Mouse (Mus musculus) forebrain, embryonic 14.5 days (tissue): Measurements from ENCODE around the gene Gpr63. TPM values are rescaled to one million over a fixed set of nuclear protein-coding genes. Genes with fewer than 3 reads are reported as not detected.
"Not testable (repeated sequence)": the region's sequence is repeated elsewhere in the genome, so short reads cannot be mapped to it uniquely, and the experiment has no call there.

Experiments
- ATAC-seq: fragments of 200-750 bp; cut with Nextera tagmentation; 2 replicates; pipeline ENCODE4 v1.8.0; 2017; ENCODE audit warnings: mild to moderate bottlenecking, moderate library complexity
- DNase-seq: peaks from one replicate; pipeline ENCODE4 v3.0.0-alpha.2; 2015; ENCODE audit warnings: low spot score
- H3K27ac ChIP-seq: fragments of 300-500 bp; sonication (generic); 2 replicates; pipeline ENCODE4 v1.5.1; 2014; ENCODE audit warnings: low read depth, mild to moderate bottlenecking, control low read depth, low read length, moderate library complexity
- H3K27me3 ChIP-seq: fragments of 300-500 bp; sonication (generic); replicated peaks from 2 replicates; pipeline ENCODE4 v1.6.1; 2014; ENCODE audit warnings: low read length, control low read depth, mixed read lengths; ENCODE audit not compliant: control insufficient read depth, insufficient read depth
- H3K36me3 ChIP-seq: fragments of 300-500 bp; sonication (generic); 2 replicates; pipeline ENCODE4 v1.6.1; 2014; ENCODE audit warnings: low read length, control low read depth; ENCODE audit not compliant: control insufficient read depth, insufficient read depth
- H3K4me1 ChIP-seq: fragments of 300-500 bp; sonication (generic); 2 replicates; pipeline ENCODE4 v1.6.1; 2014; ENCODE audit warnings: antibody characterized with exemption, low read length, control low read depth; ENCODE audit not compliant: control insufficient read depth, insufficient read depth
- H3K4me2 ChIP-seq: fragments of 300-500 bp; sonication (generic); 2 replicates; pipeline ENCODE4 v1.6.1; 2014; ENCODE audit warnings: mild to moderate bottlenecking, control low read depth, low read length
- H3K4me3 ChIP-seq: fragments of 300-500 bp; sonication (generic); 2 replicates; pipeline ENCODE4 v1.5.1; 2014; ENCODE audit warnings: low read depth, low read length, control low read depth
- H3K9ac ChIP-seq: fragments of 300-500 bp; sonication (generic); 2 replicates; pipeline ENCODE4 v1.6.1; 2014; ENCODE audit warnings: mild to moderate bottlenecking, low read length, control low read depth, moderate library complexity
- H3K9me3 ChIP-seq: fragments of 300-500 bp; sonication (generic); replicated peaks from 2 replicates; pipeline ENCODE4 v1.6.1; 2016; ENCODE audit warnings: low read length, control low read depth, mixed read lengths; ENCODE audit not compliant: control insufficient read depth
- WGBS: fragments of 180-500 bp; shearing (Covaris S2); extraction: QIAGEN DNeasy Blood & Tissue Kit; methylation state at CpG from one replicate; pipeline ENCODE4 v1.1.7; 2014; 5-methylcytosine and 5-hydroxymethylcytosine counted together
- polyA plus RNA-seq: library from polyadenylated mRNA; unstranded; fragments of >200 nt; fragmentation: Nextera tagmentation; extraction: Ambion mirVana; gene quantifications from 2 replicates; pipeline ENCODE4 v1.2.1, GENCODE M21; 2014

Gene Gpr63
- polyA plus RNA-seq, 1 experiment from 2014 or later = 3.0 TPM

DNA sequence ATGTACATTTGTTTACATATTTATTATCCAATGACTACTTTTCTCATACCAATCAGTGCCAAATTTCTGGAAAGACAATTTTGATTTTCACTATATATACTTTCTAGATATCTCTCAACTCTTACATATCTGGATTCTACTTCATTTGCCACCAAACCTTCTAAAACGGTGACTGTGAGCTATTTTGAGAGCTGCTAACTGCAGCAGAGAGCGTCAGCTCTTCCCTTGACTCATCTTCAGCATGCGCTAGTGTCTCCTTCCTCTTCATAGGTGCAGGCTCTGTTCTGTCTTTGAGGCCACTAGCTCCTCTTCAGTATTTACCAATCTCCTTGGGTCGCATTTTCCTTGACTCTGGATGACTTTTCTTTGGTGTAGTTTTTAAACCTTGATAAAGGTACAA, 63.7 kb downstream of the Gpr63 start:
- Histone ChIP-seq H3K4me2 (no peak overlapping the region), H3K9ac (no peak overlapping the region), H3K4me3 (no peak overlapping the region), H3K4me1 (no peaks in the 10 kb centered on the region), H3K36me3 (no peaks in the 10 kb centered on the region), H3K27ac (no peak overlapping the region), H3K27me3 (no peaks in the 10 kb centered on the region), H3K9me3 (no peaks in the 10 kb centered on the region)
- WGBS = 82% methylated on average over 4 of the region's 4 CpGs
- DNase-seq (no peak), ATAC-seq (no peak)

DNA sequence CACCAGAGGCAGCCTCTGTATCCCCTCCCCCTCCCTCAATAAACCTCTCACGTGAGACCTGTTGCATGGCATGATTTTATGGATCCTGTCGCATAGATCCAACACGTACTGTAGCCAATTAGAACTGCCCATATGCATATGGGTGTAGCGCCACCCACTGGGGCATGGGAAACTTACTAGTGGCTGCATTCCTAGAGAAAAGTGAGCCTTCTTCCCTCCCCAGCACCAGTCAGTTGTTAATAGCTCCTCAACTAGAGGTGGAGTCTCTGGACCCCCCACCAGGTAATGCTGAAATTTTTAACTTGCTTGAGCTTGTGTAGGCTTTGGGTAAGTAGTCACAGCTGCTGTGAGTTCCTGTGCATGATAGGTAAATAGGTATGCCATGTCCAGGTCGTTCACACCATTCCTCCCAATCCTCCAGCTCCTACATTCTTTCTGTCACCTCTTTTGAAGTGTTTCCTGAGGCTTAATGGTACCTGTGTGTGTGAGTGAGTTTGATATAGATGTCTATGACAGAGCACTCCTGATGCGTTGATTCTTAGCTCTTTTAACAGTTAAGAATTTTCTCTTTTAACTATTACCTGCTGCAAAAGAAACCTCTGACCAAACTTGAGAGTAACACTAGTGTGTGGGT, 69.1 kb downstream of the Gpr63 start:
- Histone ChIP-seq H3K4me1 (no peaks in the 10 kb centered on the region), H3K4me3 (no peak overlapping the region), H3K9ac (no peak overlapping the region), H3K27me3 (no peaks in the 10 kb centered on the region), H3K9me3 (no peaks in the 10 kb centered on the region), H3K4me2 (no peak overlapping the region), H3K27ac (no peak overlapping the region), H3K36me3 (no peaks in the 10 kb centered on the region)
- DNase-seq = no peak
- WGBS = 28% methylated on average over 6 of the region's 6 CpGs
- ATAC-seq = no peak

DNA sequence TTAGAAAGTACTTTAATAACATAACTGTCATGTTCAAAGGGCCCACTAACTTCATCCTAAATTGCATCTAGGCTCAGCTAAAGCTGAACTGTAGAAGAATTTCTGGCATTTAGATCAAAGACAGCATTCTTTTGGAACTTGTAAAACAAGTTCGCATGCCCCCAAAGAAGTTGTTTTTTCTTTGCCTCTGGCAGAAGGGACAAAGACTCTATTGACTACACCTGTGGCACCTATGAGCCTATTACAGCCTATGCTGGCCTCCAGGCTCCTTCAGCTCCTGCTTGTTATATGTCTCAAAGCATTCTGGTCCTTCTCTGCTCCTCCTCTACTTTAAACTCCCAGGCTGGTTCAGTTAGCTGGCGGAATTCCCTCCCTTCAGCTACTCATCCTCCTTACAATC, 69.6 kb downstream of the Gpr63 start:
- DNase-seq = no peak
- H3K9me3 ChIP-seq = no peaks in the 10 kb centered on the region

DNA sequence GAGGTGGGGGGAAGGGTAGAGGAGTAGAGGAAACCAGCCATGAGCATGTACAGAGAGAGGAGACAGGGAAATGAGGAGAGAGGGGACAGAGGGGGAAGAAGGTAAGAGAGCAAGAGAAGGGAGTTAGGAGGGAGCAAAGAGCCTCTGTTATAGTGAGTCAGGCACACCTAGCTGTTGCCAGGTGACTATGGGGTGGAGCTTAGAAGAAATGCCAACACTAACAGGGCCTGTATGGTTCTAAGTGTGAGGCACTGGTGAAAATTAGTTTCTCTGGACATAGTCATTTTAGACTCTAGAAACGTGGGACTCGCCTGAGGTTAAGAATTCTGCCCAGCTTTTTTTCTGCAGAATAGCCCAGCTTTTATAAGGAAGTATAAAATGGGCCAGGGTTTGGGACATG, 71.1 kb downstream of the Gpr63 start:
- Histone ChIP-seq H3K36me3 (no peaks in the 10 kb centered on the region), H3K4me1 (no peaks in the 10 kb centered on the region), H3K27ac (no peak overlapping the region), H3K4me3 (no peak overlapping the region), H3K27me3 (no peaks in the 10 kb centered on the region), H3K4me2 (no peak overlapping the region), H3K9me3 (peaks cover under 1% of the 10 kb centered on the region; the same call in 1 of the 2 replicates), H3K9ac (no peak overlapping the region)
- no peak for ATAC-seq
- WGBS = 88% methylated on average over 2 of the region's 2 CpGs
- DNase-seq = no peak

More for the DNA sequence above, 69.6 kb downstream of the Gpr63 start:
- H3K27me3 ChIP-seq = no peaks in the 10 kb centered on the region
- H3K4me1 ChIP-seq = no peaks in the 10 kb centered on the region
- 48% methylated on average over 2 of the region's 2 CpGs for WGBS
- H3K27ac ChIP-seq = no peak overlapping the region
- H3K4me2 ChIP-seq = no peak overlapping the region
- H3K9ac ChIP-seq = no peak overlapping the region
- no peak overlapping the region for H3K4me3 ChIP-seq
- H3K36me3 ChIP-seq = no peaks in the 10 kb centered on the region
- no peak for ATAC-seq

DNA sequence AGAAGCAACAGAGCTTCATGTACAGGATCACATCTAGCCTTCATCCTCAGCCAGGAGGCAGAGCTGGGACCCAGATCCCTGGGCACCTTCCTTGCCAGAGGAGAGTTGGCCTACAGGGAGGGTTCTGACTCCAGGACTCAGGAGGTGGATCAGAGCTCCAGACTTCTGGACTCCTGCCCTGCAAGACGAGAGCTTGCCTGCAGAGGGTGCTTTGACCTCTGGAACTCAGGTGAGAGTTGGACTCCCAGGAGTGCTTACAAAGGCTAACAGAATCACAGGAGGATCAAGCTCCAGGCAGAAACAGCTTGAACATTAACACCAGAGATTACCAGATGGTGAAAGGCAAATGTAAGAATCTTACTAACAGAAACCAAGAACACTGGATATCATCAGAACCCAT, 89.3 kb downstream of the Gpr63 start:
- H3K27ac ChIP-seq, H3K4me2 ChIP-seq, H3K9ac ChIP-seq, DNase-seq, ATAC-seq, H3K9me3 ChIP-seq, H3K27me3 ChIP-seq, H3K36me3 ChIP-seq, H3K4me3 ChIP-seq, H3K4me1 ChIP-seq: not testable (repeated sequence)
- WGBS = 75% methylated on average over 1 of the region's 1 CpGs

Other genes with a start within 250 kb of the Gpr63 start
- gene Klhl32, start 115.3 kb upstream of the Gpr63 start, polyA plus RNA-seq = 12.0 and 16.6 TPM in 2 replicates
- gene Ndufaf4, start 68.3 kb upstream of the Gpr63 start, polyA plus RNA-seq = 62.9 and 69.9 TPM in 2 replicates